Mouse (Mus musculus): ENCODE data around the gene Gprc6a. TPM values are rescaled to one million over a fixed set of nuclear protein-coding genes. Genes with fewer than 3 reads are reported as not detected.

Gene Gprc6a
- total RNA-seq, 2 experiments from 2014 or later, result not detected

- no peak for TF ChIP-seq CTCF (IDR thresholded peaks at IDR 0.05)
- no peak overlapping the region for H3K27ac ChIP-seq
- H3K4me3 ChIP-seq, result no peak overlapping the region
- no peak for DNase-seq (ENCODE audit: extremely low spot score in 1 of 2, low spot score in 2 of 2)
- intact Hi-C loops (cut with DNase I), result no loop called here
Observed at GRCm38 (mm10) chr10:51614826-51615590, 16.3 kb downstream of the Gprc6a start.

GRCm38 (mm10) chr10:51613421-51613820, 17.8 kb downstream of the Gprc6a start:
- no peak overlapping the region for H3K27ac ChIP-seq
- no peak for TF ChIP-seq CTCF (IDR thresholded peaks at IDR 0.05)
- no peak for DNase-seq (ENCODE audit: extremely low spot score in 1 of 2, low spot score in 2 of 2)
- intact Hi-C loops (cut with DNase I), result no loop called here
- no peak overlapping the region for H3K4me3 ChIP-seq

GRCm38 (mm10) chr10:51611969-51612682, 19.1 kb downstream of the Gprc6a start:
- TF ChIP-seq CTCF (IDR thresholded peaks at IDR 0.05), result no peak
- intact Hi-C loops (cut with DNase I), result no loop called here
- Histone ChIP-seq H3K27ac (no peak overlapping the region), H3K4me3 (no peak overlapping the region)
- no peak for DNase-seq (ENCODE audit: extremely low spot score in 1 of 2, low spot score in 2 of 2)

GRCm38 (mm10) chr10:51609741-51610425, 21.4 kb downstream of the Gprc6a start:
- TF ChIP-seq CTCF (IDR thresholded peaks at IDR 0.05), result no peak
- no peak overlapping the region for H3K4me3 ChIP-seq
- DNase-seq (ENCODE audit: extremely low spot score in 1 of 2, low spot score in 2 of 2), result no peak
- intact Hi-C loops (cut with DNase I), result no loop called here
- no peak overlapping the region for H3K27ac ChIP-seq

- no peak overlapping the region for H3K4me3 ChIP-seq
- intact Hi-C loops (cut with DNase I), result loop anchor here (5.0 kb wide), 1 partner anchor 60 kb away; no protein-coding TSS in a partner anchor
- no peak overlapping the region for H3K27ac ChIP-seq
- no peak for TF ChIP-seq CTCF (IDR thresholded peaks at IDR 0.05)
- no peak for DNase-seq (ENCODE audit: extremely low spot score in 1 of 2, low spot score in 2 of 2)
Observed at GRCm38 (mm10) chr10:51596928-51597635, 34.2 kb downstream of the Gprc6a start.

GRCm38 (mm10) chr10:51595001-51595931, 36.0 kb downstream of the Gprc6a start:
- no peak overlapping the region for H3K4me3 ChIP-seq
- peak; percentile 60 for TF ChIP-seq CTCF (IDR thresholded peaks at IDR 0.05)
- intact Hi-C loops (cut with DNase I), result loop anchor here (1.0 to 5.0 kb wide), 2 partner anchors 62 to 184 kb away; no protein-coding TSS in a partner anchor
- no peak for DNase-seq (ENCODE audit: extremely low spot score in 1 of 2, low spot score in 2 of 2)
- no peak overlapping the region for H3K27ac ChIP-seq

- no peak for TF ChIP-seq CTCF (IDR thresholded peaks at IDR 0.05)
- Histone ChIP-seq H3K4me3 (no peak overlapping the region), H3K27ac (no peak overlapping the region)
- no peak for DNase-seq (ENCODE audit: extremely low spot score in 1 of 2, low spot score in 2 of 2)
- intact Hi-C loops (cut with DNase I), result no loop called here
Observed at GRCm38 (mm10) chr10:51591574-51591973, 39.7 kb downstream of the Gprc6a start.

- intact Hi-C loops (cut with DNase I), result no loop called here
- Histone ChIP-seq H3K4me3 (no peak within 1 kb of the TSS), H3K27ac (no peak within 1 kb of the TSS)
- no peak for DNase-seq (ENCODE audit: extremely low spot score in 1 of 2, low spot score in 2 of 2)
- TF ChIP-seq CTCF (IDR thresholded peaks at IDR 0.05), result no peak
Observed at GRCm38 (mm10) chr10:51590139-51590574, 41.1 kb downstream of the Gprc6a start, which contains the start of gene Fam162b. Fam162b (minus strand) TSS chr10:51590517.

GRCm38 (mm10) chr10:51584919-51585318, 46.3 kb downstream of the Gprc6a start:
- H3K27ac ChIP-seq, result no peak overlapping the region
- H3K4me3 ChIP-seq, result no peak overlapping the region
- no peak for DNase-seq (ENCODE audit: extremely low spot score in 1 of 2, low spot score in 2 of 2)
- TF ChIP-seq CTCF (IDR thresholded peaks at IDR 0.05), result no peak
- intact Hi-C loops (cut with DNase I), result no loop called here

GRCm38 (mm10) chr10:51584378-51584777, 46.9 kb downstream of the Gprc6a start:
- Histone ChIP-seq H3K4me3 (no peak overlapping the region), H3K27ac (no peak overlapping the region)
- intact Hi-C loops (cut with DNase I), result no loop called here
- no peak for TF ChIP-seq CTCF (IDR thresholded peaks at IDR 0.05)
- DNase-seq (ENCODE audit: extremely low spot score in 1 of 2, low spot score in 2 of 2), result no peak
